Mouse (Mus musculus): ENCODE measurements around the gene Eps8l3.
A peak's percentile ranks its signal among the peaks of the same experiment; 100 is the strongest.

The Eps8l3 gene

GRCm38 (mm10) chr3:107895720-107896569 lies 18.9 kb downstream of the Eps8l3 start, which contains the start of gene Gstm5:
TSS of gene Gstm5 (plus strand) at chr3:107895821.
- peak; percentile 70 for DNase-seq (ENCODE audit: low spot score)

- no peak for DNase-seq (ENCODE audit: low spot score)
Observed at GRCm38 (mm10) chr3:107898691-107899090, 21.7 kb downstream of the Eps8l3 start.

- DNase-seq (ENCODE audit: low spot score), result no peak
Observed at GRCm38 (mm10) chr3:107900955-107901673, 24.1 kb downstream of the Eps8l3 start.

GRCm38 (mm10) chr3:107905942-107906341 lies 28.9 kb downstream of the Eps8l3 start:
- DNase-seq (ENCODE audit: low spot score), result no peak

GRCm38 (mm10) chr3:107916674-107917073 lies 39.6 kb downstream of the Eps8l3 start:
- no peak for DNase-seq (ENCODE audit: low spot score)

GRCm38 (mm10) chr3:107917097-107917496 lies 40.1 kb downstream of the Eps8l3 start:
- DNase-seq (ENCODE audit: low spot score), result no peak

GRCm38 (mm10) chr3:107917783-107918408 lies 40.9 kb downstream of the Eps8l3 start:
- DNase-seq (ENCODE audit: low spot score), result peak; percentile 58

GRCm38 (mm10) chr3:107920348-107920747 lies 43.3 kb downstream of the Eps8l3 start:
- no peak for DNase-seq (ENCODE audit: low spot score)

GRCm38 (mm10) chr3:107925335-107925734 lies 48.3 kb downstream of the Eps8l3 start:
- DNase-seq (ENCODE audit: low spot score), result no peak

- no peak for DNase-seq (ENCODE audit: low spot score)
Observed at GRCm38 (mm10) chr3:107927841-107928240, 50.8 kb downstream of the Eps8l3 start.

GRCm38 (mm10) chr3:107928691-107929090 lies 51.7 kb downstream of the Eps8l3 start:
- DNase-seq (ENCODE audit: low spot score), result no peak

GRCm38 (mm10) chr3:107929243-107929642 lies 52.2 kb downstream of the Eps8l3 start:
- no peak for DNase-seq (ENCODE audit: low spot score)

- no peak for DNase-seq (ENCODE audit: low spot score)
Observed at GRCm38 (mm10) chr3:107929731-107930130, 52.7 kb downstream of the Eps8l3 start.

- DNase-seq (ENCODE audit: low spot score), result no peak
Observed at GRCm38 (mm10) chr3:107931134-107931533, 54.1 kb downstream of the Eps8l3 start.

- DNase-seq (ENCODE audit: low spot score), result peak; percentile 86
Observed at GRCm38 (mm10) chr3:107931670-107932069, 54.6 kb downstream of the Eps8l3 start, which contains the start of gene Gstm7. TSS of gene Gstm7 (minus strand) at chr3:107931817.

- no peak for DNase-seq (ENCODE audit: low spot score)
Observed at GRCm38 (mm10) chr3:107932128-107932527, 55.1 kb downstream of the Eps8l3 start.

- DNase-seq (ENCODE audit: low spot score), result no peak
Observed at GRCm38 (mm10) chr3:107935268-107935667, 58.2 kb downstream of the Eps8l3 start.

- DNase-seq (ENCODE audit: low spot score), result no peak
Observed at GRCm38 (mm10) chr3:107935888-107936287, 58.9 kb downstream of the Eps8l3 start.

- DNase-seq (ENCODE audit: low spot score), result peak; percentile 74
Observed at GRCm38 (mm10) chr3:107939403-107939802, 62.4 kb downstream of the Eps8l3 start.

GRCm38 (mm10) chr3:107939830-107940229 lies 62.8 kb downstream of the Eps8l3 start:
- DNase-seq (ENCODE audit: low spot score), result no peak

GRCm38 (mm10) chr3:107940524-107940923 lies 63.5 kb downstream of the Eps8l3 start:
- DNase-seq (ENCODE audit: low spot score), result no peak

GRCm38 (mm10) chr3:107941261-107941660 lies 64.2 kb downstream of the Eps8l3 start:
- DNase-seq (ENCODE audit: low spot score), result no peak

Measured in urinary bladder, postnatal 25 days (tissue).